Mouse (Mus musculus) c-Kit-negative CD71-positive TER-119-positive erythroid progenitor cells, embryonic 14.5 days (primary cell): Measurements from ENCODE around the gene Kif21b.

Experiments used
- DNase-seq: peaks from one replicate; pipeline ENCODE4 v3.0.0-alpha.2; 2013; ENCODE audit warnings: low read depth, low spot score

Gene Kif21b

DNA sequence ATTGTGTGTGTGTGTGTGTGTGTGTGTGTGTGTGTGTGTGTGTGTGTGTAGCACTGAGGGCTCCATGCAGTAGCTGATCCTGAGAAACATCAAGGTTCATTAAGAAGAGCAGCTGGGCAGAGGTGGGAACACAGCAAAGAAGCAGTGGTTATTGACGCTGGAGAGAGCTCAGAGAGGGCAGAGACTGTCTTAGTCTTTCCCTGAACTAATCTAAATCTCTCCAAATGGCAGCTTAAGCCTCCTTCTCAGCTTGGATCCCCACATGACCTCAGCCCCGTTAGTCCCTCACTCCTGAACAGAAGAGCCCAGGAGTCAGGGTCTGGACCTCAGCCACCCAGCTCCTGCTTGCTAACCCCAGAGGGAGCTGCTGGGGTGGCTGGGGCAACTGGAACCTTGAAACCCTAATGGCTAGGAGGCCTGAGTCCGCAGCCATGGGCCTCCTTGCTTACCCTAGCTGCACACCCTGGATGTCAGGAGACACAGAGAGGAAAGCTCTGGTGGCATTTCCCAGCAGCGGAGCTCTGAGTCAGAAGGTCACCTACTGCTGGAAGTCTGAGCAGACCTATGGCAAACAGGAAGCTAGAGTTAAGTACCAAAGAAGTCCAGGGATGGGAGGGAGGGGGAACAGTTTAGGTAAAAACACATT is 2.1 kb upstream of the Kif21b start:
- DNase-seq: no peak

DNA sequence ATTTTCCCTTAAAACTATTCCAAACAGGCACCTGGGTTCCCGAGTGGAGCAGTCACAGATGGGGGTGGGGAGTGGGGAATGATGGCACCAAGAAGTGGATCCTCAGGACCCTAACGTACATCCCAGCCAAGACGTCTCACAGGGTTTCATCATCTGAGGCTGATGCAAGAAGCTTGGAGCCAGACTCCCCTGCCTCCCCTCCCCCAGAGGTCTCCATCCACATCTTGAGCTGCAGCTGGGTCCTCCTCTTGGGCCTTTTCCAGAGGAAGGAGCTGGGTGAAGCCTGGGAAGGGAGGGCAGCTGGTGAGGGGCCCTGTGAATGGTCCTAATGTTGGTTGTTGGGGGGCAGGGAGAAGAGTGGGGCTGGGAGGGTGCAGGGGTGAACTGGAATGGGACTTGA is 1.1 kb upstream of the Kif21b start:
- DNase-seq: no peak

DNA sequence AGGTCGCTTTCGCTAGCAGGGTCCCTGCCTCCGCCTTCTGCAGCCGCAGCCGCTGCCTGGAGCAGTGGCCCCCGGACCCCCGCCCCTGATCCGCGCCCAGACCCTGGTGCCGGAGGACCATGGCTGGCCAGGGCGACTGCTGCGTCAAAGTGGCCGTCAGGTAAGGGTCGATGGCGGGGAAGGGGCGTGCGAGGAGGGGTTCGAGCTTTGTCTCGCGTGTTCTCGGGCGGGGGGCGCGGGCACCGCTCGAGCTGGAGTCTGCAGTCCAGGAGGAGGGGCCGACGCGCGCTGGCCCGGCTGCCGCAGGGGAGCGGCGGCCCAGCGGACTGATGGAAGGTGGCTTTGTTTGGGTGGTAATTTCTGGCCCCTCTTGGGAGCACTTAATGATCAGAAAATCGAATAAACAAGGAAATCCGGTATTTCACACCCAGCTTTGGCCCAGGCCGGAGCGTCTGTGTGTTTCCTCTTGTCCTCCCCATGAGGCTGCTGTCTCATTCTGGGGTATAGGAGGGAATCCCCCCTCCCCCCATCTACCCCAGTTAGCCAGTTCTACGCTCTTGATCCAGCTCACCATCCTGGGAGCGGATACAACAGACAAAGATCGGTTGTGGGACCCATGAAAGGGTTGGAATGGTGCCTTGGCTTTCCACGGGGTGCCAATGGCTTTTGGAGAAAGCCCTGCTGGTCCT is 558 bp downstream of the Kif21b start:
- DNase-seq: no peak

DNA sequence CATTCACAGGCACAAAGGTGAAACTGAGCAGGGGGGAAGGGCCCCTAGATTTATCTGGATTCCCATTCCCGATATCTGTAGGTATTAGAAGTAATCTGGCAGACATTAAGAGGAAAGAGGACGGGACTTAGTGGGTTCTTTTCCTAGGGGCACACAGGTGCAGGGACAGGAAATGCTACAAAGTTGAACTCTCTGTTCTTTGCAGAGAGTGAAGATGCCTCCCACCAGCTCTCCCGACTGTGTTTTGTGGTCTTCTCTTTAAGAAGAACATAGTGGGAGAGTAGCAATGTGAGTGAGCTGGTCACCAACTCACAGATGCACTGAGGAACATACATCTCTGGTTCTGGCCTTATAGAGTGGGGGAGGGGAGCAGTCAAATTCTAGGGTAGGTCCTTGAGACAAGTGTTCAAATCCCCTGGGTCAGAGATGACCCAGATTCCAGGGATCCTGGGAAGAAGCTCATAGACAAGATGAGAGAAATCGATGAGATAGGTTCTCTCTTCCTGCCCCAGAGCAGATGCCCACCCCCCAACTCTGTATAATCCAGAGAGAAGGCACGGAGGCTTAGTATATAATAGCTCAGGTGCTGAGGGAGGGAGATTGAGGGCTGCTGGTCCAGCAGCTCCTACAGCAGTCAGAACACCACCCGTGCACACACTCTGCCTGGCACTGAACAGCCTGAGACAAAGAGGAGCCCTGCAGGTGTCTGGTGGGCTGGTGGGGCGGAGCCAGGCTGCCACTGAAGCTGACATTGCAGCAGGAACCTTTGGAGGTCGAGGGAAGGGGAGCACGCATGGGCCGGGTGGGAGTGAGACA is 1.4 kb downstream of the Kif21b start:
- no peak for DNase-seq

DNA sequence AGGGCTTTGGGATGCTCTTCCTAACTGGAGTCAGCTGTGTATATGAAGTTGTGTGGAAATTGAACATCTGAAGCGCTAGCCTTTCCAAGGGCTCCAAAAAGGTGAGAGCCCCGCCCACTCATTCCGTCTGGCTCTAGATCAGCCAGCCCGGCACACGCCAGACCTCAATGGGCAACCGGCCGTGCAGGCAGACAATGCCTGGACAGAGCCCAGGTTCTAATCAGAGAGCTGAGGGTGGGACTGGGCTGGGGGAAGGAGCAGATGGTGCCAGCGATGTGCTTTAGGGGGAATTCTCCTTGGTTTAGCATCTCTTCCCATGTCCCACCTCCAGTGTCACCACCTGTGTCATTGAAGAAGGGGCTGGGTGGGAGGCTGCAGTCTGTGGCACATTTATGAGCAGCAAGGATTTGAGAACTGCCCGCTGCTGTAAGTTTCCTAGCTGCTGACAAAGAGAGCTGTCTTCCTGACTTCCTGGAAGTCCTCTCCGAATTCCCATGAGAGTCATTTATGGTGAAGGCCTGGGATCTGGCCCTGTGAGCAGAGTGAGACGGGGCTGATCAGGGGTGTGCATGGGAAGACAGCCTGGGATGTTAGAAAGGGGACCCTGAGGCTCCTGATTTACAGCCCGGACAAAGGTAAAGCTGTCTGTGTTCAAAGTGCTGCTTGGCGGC is 2.5 kb downstream of the Kif21b start:
- no peak for DNase-seq

DNA sequence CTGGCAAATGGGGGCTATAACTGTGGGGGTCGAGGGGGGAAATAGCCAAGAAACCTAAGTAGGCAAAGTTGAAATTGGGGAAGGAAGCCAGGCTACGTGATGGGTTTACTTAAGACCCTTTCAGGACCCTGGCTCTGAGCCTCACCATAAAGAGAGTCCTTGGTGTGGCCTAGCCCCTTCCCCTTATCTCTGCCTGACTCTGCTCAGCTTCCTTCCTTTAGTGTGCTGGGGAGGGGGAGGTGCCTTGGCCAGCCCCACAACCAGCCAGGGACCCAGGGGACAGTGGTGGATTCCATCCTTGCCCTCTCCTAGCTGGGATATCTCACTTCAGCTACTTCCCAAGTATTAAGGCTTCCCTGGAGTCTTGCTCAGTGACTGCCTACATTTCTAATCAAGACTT is 3.4 kb downstream of the Kif21b start:
- no peak for DNase-seq

DNA sequence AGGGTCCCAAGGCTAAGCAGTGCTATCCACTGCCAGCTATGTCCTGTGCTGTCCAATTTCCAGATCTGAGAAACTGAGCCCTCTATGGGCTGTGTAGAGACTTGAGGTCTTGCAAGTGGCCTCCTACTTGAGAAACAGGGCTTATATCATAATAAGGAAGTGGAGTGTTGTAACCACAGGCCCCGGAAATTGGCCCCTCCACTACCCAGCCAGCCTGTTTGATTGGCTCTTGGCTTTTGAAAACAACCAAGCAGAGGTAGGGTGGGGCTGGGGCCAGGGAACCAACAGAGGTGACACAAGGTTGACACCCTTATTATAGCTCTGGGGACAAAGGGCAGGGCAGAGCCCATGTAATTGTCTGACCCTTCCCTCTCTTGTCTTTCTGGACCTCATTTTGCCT is 3.9 kb downstream of the Kif21b start:
- DNase-seq: no peak

DNA sequence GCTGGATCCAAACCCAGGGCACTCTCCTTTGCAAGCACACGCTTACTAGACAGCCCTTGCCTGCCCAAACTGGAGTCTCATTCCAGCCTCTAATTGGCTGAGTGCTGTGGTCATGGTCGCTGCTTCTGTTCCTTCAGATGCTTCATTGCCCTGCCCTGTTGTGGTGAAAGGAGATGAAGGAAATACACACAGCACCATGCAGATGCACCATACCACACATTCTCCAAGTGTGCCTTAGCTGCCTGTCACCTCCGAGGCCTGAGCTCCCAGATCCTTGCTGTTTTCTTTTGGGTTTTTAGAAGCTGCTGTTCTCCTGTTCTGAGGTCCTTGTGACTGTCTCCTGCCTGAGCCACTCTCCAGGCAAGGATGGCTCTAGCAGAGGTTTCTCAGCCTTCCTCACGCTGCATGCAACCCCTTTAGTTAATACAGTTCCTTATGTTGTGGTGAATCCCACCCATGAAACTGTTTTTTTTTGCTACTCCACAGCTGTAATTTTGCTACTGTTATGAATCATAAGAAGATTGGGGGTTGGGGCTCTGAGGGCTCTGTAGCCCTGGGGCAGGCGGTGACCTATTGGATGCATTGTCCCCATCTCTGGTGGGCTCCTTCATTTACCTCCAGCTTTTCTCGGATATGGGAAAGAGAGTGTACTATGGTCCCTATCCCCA is 4.7 kb downstream of the Kif21b start:
- DNase-seq: no peak

DNA sequence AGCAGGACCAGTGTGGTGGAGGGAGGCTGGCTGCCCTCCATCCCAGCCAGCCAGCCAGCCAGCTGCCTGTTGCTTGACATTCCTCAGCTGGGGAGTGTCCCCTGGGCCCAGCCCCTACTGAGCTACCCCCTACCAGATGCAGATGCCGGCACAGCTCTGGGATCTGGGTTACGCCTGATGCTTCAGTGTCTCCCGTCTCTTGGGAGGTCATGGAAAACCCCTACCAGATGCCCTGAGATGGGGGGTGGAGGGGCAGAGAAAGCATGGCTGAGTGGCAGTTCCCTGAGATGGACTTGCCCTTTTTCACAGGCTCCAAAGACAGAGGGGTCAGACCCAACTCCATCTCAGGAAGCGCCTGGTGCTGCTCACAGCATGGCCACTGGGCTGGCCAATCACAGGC is 5.4 kb downstream of the Kif21b start:
- DNase-seq: no peak

DNA sequence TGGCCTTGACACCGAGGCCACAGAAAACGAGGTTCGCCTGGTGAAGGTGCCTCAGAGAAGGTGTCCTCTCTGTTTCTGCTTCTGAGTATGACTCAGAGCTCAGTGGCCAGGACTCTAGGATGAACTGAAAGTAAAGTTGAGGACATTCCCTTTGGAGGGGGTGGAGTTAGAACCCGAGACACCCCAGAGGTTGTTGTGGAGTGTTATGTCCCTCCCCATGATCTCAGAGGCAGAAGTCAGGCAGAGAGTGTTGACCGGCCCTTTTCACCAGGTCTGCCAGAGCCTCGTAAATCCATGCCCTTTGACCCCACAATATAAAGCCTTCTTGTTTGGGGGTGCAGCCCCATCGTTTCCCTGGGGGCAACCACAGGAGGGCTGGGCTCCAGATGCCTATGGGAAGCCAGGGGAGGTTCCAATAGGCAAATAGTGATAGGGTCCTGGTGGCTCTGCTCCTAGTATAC is 5.9 kb downstream of the Kif21b start:
- no peak for DNase-seq

DNA sequence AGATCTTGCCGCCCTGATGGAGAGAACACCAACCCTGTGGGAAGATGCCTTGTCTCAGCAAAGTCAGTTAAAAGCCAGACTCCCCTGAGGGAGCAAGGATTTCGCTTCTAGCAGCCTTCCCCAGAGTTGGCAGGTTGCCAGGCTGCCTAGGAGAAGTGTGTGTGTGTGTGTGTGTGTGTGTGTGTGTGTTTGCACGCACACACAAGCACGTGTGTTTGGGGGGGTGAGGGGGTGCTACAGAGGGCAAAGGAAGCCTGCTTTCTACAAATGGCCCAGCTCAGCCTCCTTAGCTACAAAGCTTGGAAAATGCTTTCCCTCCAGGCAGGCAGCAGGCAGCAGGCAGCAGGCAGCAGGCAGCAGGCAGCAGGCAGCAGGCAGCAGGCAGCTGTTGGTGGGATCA is 6.4 kb downstream of the Kif21b start:
- no peak for DNase-seq

DNA sequence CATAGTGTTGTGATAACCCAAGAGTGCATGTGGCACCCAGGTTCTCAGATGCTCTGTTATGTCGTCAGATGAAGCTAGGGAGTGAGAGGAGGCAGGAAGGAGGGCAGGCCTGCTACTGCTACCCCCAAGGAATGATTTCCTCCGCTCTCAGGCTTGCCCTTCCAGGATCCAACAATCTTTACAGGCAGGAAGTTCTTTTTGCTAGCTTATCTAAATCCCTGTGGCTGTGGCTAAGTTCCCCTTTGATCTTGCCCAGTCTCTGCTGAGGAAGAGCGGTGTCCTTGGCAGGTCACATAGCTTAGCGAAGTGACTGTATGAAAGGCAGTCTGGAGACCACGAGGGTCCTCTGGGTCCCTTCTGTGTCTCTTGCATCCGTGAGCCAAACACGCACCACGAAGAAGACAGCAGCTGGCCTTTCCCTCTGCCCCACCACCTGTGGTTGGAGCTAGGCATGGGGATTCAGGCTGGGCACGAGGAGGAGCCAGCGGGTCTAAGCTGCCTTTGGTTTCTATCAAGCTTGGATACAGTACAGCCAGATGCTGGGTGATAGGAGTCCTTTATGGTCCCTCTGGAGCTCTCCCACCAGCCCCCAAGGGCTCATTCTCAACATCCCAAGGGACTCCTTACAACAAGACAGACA is 7.1 kb downstream of the Kif21b start:
- no peak for DNase-seq

DNA sequence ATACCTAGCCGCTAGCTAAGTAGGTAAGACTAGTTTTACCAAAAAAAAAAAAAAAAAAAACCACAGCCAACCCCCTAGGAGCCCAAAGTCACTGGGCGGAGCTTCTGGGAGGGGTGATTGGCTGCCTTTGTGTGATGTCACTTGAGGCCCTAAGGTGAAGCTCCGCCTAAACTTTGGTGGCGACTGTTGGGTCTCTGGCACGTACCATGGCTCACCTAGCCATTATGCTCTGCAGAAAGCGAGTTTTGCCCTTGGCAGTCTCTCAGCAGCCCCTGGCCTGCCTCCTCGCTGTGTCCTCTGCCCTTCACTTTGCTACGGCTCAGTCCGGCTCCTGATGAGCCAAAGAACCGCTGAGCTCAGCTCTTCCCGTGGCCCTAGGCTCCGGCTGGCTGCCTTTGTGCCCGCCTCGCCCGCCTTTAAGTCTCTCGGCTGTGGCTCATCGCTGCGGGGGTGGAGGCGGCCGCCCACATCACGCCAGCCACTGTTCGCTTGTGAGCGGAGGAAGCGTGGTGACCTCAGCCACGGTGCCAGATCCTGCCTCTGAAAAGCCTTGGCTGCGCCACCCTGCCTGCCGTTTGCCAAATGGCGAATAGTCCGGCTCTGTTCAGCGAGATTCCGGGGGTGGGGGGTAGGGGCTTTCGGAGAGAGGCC is 8.9 kb downstream of the Kif21b start:
- DNase-seq: peak; percentile 91

DNA sequence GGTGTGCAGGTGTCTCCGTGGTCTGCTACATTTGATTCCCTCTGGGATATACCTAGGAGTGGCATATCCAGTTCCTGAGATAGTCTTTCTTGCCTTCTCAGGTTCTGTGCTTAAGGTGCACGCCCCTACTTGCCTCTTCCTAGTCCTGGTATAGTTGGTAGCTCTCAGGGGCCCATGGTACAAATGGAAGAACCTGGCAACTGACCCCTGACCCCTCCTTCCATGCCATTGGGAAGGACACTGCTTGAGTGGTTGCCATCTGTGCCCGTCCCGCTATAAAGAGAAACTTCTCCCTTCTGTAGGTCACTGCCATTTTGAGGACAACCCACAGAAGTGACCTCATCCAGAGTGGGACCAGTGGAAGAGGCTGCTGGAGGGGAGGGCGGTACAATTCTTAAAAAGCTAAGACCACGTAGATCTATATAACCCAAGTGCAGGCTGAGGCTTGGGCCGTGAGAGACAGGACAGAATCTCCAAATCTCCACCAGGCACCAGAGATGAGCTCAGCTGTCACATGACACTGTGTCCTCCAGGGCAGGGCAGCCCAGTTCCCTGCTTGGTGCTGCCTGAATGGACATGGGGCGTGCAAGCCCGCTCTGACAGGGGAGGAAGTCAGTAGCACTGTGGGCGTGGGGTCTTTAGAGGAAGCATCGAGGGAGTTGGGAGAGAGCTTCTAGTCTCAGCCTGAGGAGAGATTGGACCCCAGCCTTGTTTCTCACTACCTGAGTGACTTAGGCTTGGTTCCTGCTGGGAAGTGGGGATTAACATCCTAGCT is 10.2 kb downstream of the Kif21b start:
- DNase-seq: no peak

DNA sequence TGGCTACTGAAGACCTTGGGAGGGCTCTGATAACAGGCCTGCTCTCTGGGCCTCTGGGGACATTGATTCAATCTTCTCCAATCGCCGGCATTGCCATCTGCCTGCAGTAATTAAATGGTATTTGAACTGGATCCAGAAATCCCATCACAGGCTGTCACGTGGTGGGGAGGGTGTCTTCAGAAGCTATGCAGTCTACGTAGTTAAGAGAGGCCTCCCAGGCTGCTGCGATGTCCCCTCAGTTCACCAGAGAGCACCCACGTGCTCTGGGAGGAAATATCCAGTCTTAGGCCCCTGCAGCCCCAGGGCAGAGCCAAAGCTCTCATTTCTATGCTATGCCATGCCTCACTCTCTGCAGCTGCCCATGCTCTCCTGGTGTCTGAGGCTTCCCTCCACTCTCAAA is 11.1 kb downstream of the Kif21b start:
- no peak for DNase-seq

DNA sequence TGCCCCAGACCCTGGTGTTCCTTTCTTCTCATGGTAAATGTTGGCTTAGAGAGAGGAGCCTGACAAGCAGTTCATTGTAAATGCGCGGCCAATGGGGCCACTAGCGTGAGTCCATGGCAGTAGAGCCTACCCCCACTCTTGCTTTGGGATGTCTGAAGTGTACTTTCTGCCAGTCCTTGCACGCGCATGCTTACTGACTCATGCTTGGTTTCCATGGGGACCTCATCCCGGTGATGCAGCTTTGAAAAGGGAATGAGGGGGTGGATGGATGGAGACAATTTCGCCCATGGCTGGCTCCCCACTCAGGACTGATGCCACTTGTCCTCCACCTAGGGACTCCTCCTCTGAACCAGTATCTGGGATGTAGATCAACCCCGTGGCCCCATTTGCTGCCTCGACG is 12.3 kb downstream of the Kif21b start:
- no peak for DNase-seq

DNA sequence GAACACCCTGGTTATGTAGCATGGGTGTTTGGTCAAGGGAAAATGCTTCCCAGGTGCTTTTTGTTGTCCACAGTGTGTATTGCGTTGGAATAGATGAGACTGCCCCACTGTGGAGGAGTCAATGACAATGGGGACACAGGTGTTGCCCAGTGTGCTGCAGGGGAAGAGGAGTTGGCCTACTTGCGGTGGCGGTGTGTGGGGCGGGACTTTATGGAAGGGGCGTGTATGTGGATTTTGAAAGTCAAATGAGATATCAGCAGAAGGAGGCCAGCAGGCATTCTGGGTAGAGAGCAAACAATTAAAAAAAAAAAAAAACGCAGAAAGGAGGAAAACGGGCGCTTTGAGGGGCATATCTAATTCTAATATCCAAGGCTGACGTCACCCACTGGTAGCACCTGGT is 18.5 kb downstream of the Kif21b start:
- DNase-seq: no peak

DNA sequence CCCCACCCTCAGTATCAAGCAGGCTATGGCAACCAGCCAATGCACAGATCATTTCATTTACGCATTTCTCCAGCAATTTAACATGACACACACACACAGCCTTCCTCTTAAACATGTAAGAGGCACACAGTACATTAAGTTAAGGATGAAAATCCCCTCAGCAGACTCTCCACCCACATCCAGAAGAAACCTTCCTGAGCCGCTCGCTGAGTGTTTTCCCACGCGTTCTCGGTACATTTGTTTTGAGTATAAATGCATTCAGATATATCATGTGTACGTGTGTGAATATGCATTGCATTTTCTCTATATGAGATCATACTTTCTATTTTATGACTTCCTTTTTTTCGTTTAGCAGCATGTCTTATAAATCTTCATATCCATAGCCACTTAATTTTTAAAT is 20.2 kb downstream of the Kif21b start:
- DNase-seq: no peak

DNA sequence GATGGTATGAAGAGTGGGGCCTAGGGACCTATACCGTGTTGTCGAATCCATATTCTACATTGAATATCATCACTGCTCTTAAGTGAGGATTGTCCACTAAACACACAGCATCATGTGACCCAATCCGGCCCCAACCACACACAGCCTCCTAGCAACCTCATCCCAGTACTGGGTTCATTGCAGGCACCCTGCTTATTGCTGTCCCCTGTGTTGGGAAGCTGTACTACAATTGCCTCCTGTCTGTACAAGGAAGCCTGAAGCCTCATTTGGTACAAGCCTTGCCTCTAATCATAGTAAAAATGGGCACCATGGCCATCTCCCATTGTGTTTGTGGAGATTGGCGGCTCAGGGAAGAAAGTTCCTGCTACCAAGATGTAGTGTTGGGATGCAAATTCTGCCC is 25.1 kb downstream of the Kif21b start:
- DNase-seq: no peak

DNA sequence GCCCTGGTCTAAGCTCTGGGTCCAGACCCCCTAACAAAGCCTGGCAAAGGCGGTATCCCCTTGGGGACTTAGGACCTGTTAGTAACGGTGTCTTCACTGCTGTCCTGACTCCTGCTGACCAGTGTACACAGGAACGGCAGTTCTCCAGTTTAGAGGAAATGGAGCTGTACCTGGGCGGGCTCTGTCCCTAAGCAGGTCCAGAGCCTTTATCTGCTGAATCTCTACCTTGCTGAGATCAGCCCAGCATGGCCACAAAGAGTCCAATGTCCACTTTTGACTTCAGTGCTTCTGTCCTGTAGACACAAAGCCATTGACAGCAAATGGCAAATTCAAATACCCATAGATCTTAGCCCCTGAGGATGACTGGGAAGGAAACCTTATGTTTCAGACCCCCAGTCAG is 25.8 kb downstream of the Kif21b start:
- no peak for DNase-seq
